Mouse (Mus musculus): ENCODE results near the gene Zfp655.

GRCm38 (mm10) chr5:145222840-145223239 is 8.7 kb upstream of the Zfp655 start:
- no peak for TF ChIP-seq POLR2A (IDR thresholded peaks at IDR 0.05; ENCODE audit: extremely low read depth, insufficient read depth, low read length)
- no peak for TF ChIP-seq CTCF (IDR thresholded peaks at IDR 0.05; ENCODE audit: low read depth, low read length)

Measured in liver, adult 2 months (tissue).